In genomic region chr4:133012776-133013265, GRCm38 (mm10) we compare ENCODE assay signal across 8 mouse cellular contexts. TPM values are rescaled to one million over a fixed set of nuclear protein-coding genes. Genes with fewer than 3 reads are reported as not detected.
DNase-seq lines count a peak whose midpoint lies in the region; ATAC-seq and TF ChIP-seq lines count a peak whose summit lies in the region.

No protein-coding gene starts in this region.

- H3K9ac ChIP-seq in ES-Bruce4 (ENCODE audit: low read depth, poor library complexity, severe bottlenecking) = peak overlapping the region; percentile 97
- H3K9ac ChIP-seq in embryonic facial prominence, embryonic 12.5 days = peak overlapping the region; percentile 93
- peak overlapping the region; percentile 95 for H3K9ac ChIP-seq in limb, embryonic 15.5 days
- peak overlapping the region; percentile 95 for H3K9ac ChIP-seq in neural tube, embryonic 15.5 days (replicated peaks)

- TF ChIP-seq CTCF in ES-Bruce4 (IDR thresholded peaks at IDR 0.05; ENCODE audit: low read depth, low read length) = no peak

- peak overlapping the region; percentile 97 for H3K4me2 ChIP-seq in embryonic facial prominence, embryonic 12.5 days (replicated peaks)
- H3K4me2 ChIP-seq in limb, embryonic 15.5 days = peak overlapping the region; percentile 91
- peak overlapping the region; percentile 96 for H3K4me2 ChIP-seq in neural tube, embryonic 15.5 days

- TF ChIP-seq EP300 in ES-Bruce4 (IDR thresholded peaks at IDR 0.05; ENCODE audit: insufficient read depth, low read depth, low read length) = no peak

- no peaks in the 10 kb centered on the region for H3K9me3 ChIP-seq in ES-Bruce4 (replicated peaks; ENCODE audit: control insufficient read depth, insufficient read depth, low read length, poor library complexity, severe bottlenecking)
- H3K9me3 ChIP-seq in embryonic facial prominence, embryonic 12.5 days = no peaks in the 10 kb centered on the region
- H3K9me3 ChIP-seq in limb, embryonic 15.5 days = no peaks in the 10 kb centered on the region
- H3K9me3 ChIP-seq in neural tube, embryonic 15.5 days (replicated peaks) = no peaks in the 10 kb centered on the region

- DNase-seq in gastrocnemius, postnatal 10 days = peak; percentile 64
- no peak for DNase-seq in gastrocnemius, adult 18-20 months (ENCODE audit: low spot score)
- DNase-seq in left cerebral cortex, postnatal 25 days (ENCODE audit: low spot score in 2 of 2) = no peak

- H3K36me3 ChIP-seq in ES-Bruce4 (ENCODE audit: control insufficient read depth, insufficient read depth, low read length, poor library complexity, severe bottlenecking) = no peaks in the 10 kb centered on the region
- no peaks in the 10 kb centered on the region for H3K36me3 ChIP-seq in embryonic facial prominence, embryonic 12.5 days
- no peaks in the 10 kb centered on the region for H3K36me3 ChIP-seq in limb, embryonic 15.5 days
- no peaks in the 10 kb centered on the region for H3K36me3 ChIP-seq in neural tube, embryonic 15.5 days

- ATAC-seq in embryonic facial prominence, embryonic 12.5 days (ENCODE audit: insufficient number of reproducible peaks, insufficient read depth, low FRiP score, low TSS enrichment) = no peak
- peak; percentile 4 to 6; a peak in 1 of 4 replicates for ATAC-seq in hematopoietic stem cell, adult 5-6 weeks (replicated peaks in 1 of 2; ENCODE audit: insufficient read depth in 1 of 2, low FRiP score in 2 of 2, low TSS enrichment in 1 of 2, low read depth in 1 of 2, poor library complexity in 2 of 2, severe bottlenecking in 2 of 2)
- no peak for ATAC-seq in limb, embryonic 15.5 days (ENCODE audit: insufficient number of reproducible peaks, low FRiP score, low TSS enrichment, low read depth)
- 0 out of 2 replicates have a peak, but pooled peaks have one; percentile 18 for ATAC-seq in neural tube, embryonic 15.5 days (ENCODE audit: low FRiP score)

- no peak for TF ChIP-seq POLR2A in ES-Bruce4 (IDR thresholded peaks at IDR 0.05; ENCODE audit: insufficient read depth, low read length)

- under 1% methylated on average over 16 of the region's 17 CpGs for WGBS in embryonic facial prominence, embryonic 12.5 days
- WGBS in limb, embryonic 15.5 days = 1% methylated on average over 16 of the region's 17 CpGs
- WGBS in neural tube, embryonic 15.5 days = under 1% methylated on average over 17 of the region's 17 CpGs

- intact Hi-C loops in left cerebral cortex, postnatal 25 days (cut with DNase I) = no loop called here

- H3K27ac ChIP-seq in ES-Bruce4 (ENCODE audit: insufficient read depth, low read length) = no peak overlapping the region
- H3K27ac ChIP-seq in embryonic facial prominence, embryonic 12.5 days = peak overlapping the region; percentile 95
- H3K27ac ChIP-seq in limb, embryonic 15.5 days = peak overlapping the region; percentile 98
- peak overlapping the region; percentile 97 for H3K27ac ChIP-seq in neural tube, embryonic 15.5 days (replicated peaks)

- no peaks in the 10 kb centered on the region for H3K27me3 ChIP-seq in ES-Bruce4 (ENCODE audit: control insufficient read depth, insufficient read depth, low read length, poor library complexity, severe bottlenecking)
- H3K27me3 ChIP-seq in embryonic facial prominence, embryonic 12.5 days = peaks cover 5% of the 10 kb centered on the region
- H3K27me3 ChIP-seq in limb, embryonic 15.5 days = peaks cover 13% of the 10 kb centered on the region
- peaks cover 17% of the 10 kb centered on the region; the same call in 1 of the 2 replicates for H3K27me3 ChIP-seq in neural tube, embryonic 15.5 days (replicated peaks)

- peaks cover 11% of the 10 kb centered on the region for H3K4me1 ChIP-seq in ES-Bruce4 (ENCODE audit: control insufficient read depth, insufficient read depth, low read length)
- peaks cover 54% of the 10 kb centered on the region for H3K4me1 ChIP-seq in embryonic facial prominence, embryonic 12.5 days
- H3K4me1 ChIP-seq in limb, embryonic 15.5 days = peaks cover 60% of the 10 kb centered on the region
- H3K4me1 ChIP-seq in neural tube, embryonic 15.5 days = peaks cover 59% of the 10 kb centered on the region

- H3K4me3 ChIP-seq in ES-Bruce4 (ENCODE audit: low read depth, low read length) = peak overlapping the region; percentile 75
- peak overlapping the region; percentile 82 for H3K4me3 ChIP-seq in embryonic facial prominence, embryonic 12.5 days
- H3K4me3 ChIP-seq in limb, embryonic 15.5 days = peak overlapping the region; percentile 95
- peak overlapping the region; percentile 74 for H3K4me3 ChIP-seq in neural tube, embryonic 15.5 days (replicated peaks)

RNA-seq across cellular contexts. Expression of gene Ahdc1, which starts 1.8 kb away (rescaled TPM):
- 10 to 100 TPM; 58.2 to 82.8 TPM for total RNA-seq in gastrocnemius, postnatal 10 days (2021)
- total RNA-seq in gastrocnemius, adult 18-20 months (2021) = 10 to 100 TPM; 40.6 to 41.6 TPM
- polyA plus RNA-seq in ES-Bruce4 (2011; ENCODE audit: insufficient read depth, insufficient read length, low read depth, missing spikeins) = 88.2 and 102 TPM in 2 replicates
- 12.7 and 14.6 TPM in 2 replicates for polyA plus RNA-seq in embryonic facial prominence, embryonic 12.5 days (2016; fragmentation: Nextera tagmentation; extraction: Ambion mirVana)
- 7.2 and 9.8 TPM in 2 replicates for total RNA-seq in hematopoietic stem cell, adult 5-6 weeks (2017)
- polyA plus RNA-seq in limb, embryonic 15.5 days (2015; fragmentation: Nextera tagmentation; extraction: Ambion mirVana) = 10.7 and 13.2 TPM in 2 replicates
- 11.0 TPM in 2 replicates for polyA plus RNA-seq in neural tube, embryonic 15.5 days (2015; fragmentation: Nextera tagmentation; extraction: Ambion mirVana)
- total RNA-seq in left cerebral cortex, postnatal 25 days (2021) = 10 to 100 TPM; 88.2 to 97.6 TPM

RNA-seq across cellular contexts. Expression of gene Fgr, which starts 38.9 kb away (rescaled TPM):
- under 1 TPM; 0.09 to 0.54 TPM for total RNA-seq in gastrocnemius, postnatal 10 days (2021)
- total RNA-seq in gastrocnemius, adult 18-20 months (2021) = under 1 TPM; 0.09 to 0.14 TPM
- polyA plus RNA-seq in ES-Bruce4 (2011; ENCODE audit: insufficient read depth, insufficient read length, low read depth, missing spikeins) = 0.70 and 1.9 TPM in 2 replicates
- polyA plus RNA-seq in embryonic facial prominence, embryonic 12.5 days (2016; fragmentation: Nextera tagmentation; extraction: Ambion mirVana) = 0.29 and 0.39 TPM in 2 replicates
- total RNA-seq in hematopoietic stem cell, adult 5-6 weeks (2017) = 5.2 and 8.8 TPM in 2 replicates
- polyA plus RNA-seq in limb, embryonic 15.5 days (2015; fragmentation: Nextera tagmentation; extraction: Ambion mirVana) = 0.36 and 0.41 TPM in 2 replicates
- 0.23 and 0.91 TPM in 2 replicates for polyA plus RNA-seq in neural tube, embryonic 15.5 days (2015; fragmentation: Nextera tagmentation; extraction: Ambion mirVana)
- under 1 TPM; 0.18 to 0.25 TPM for total RNA-seq in left cerebral cortex, postnatal 25 days (2021)

Comparison
In these comparisons a context has a peak if more than half of its experiments do, and no peak if none do; other contexts are left out.
1. ATAC-seq: peak in hematopoietic stem cell, adult 5-6 weeks (2 of 2) and neural tube, embryonic 15.5 days (single experiment); none in embryonic facial prominence, embryonic 12.5 days (single experiment) and limb, embryonic 15.5 days (single experiment).
2. Peak in every context shown above with its lines, with median percentiles within 50 percentile points of each other: H3K4me3 ChIP-seq, H3K9ac ChIP-seq and H3K4me2 ChIP-seq.